Mouse (Mus musculus) kidney, embryonic 14.5 days (tissue): ENCODE data around the gene Ate1. TPM values are rescaled to one million over a fixed set of nuclear protein-coding genes. Genes with fewer than 3 reads are reported as not detected.

Source experiments
- ATAC-seq: fragments of 200-750 bp; cut with Nextera tagmentation; 2 replicates; pipeline ENCODE4 v1.8.0; 2017; ENCODE audit warnings: moderate number of reproducible peaks, mild to moderate bottlenecking, moderate TSS enrichment, moderate library complexity; ENCODE audit not compliant: low FRiP score, low TSS enrichment
- H3K27ac ChIP-seq: fragments of 300-500 bp; sonication (generic); 2 replicates; pipeline ENCODE4 v1.5.1; 2014; ENCODE audit warnings: low read depth, mild to moderate bottlenecking, low read length, moderate library complexity, mixed read lengths
- H3K27me3 ChIP-seq: fragments of 300-500 bp; sonication (generic); 2 replicates; pipeline ENCODE4 v1.6.1; 2014; ENCODE audit warnings: mild to moderate bottlenecking, low read length; ENCODE audit not compliant: control insufficient read depth, insufficient read depth
- H3K36me3 ChIP-seq: fragments of 300-500 bp; sonication (generic); 2 replicates; pipeline ENCODE4 v1.6.1; 2014; ENCODE audit warnings: low read length, mixed read lengths; ENCODE audit not compliant: control insufficient read depth, insufficient read depth
- H3K4me1 ChIP-seq: fragments of 300-500 bp; sonication (generic); 2 replicates; pipeline ENCODE4 v1.6.1; 2014; ENCODE audit warnings: low read length, mixed read lengths; ENCODE audit not compliant: control insufficient read depth, insufficient read depth
- H3K4me2 ChIP-seq: fragments of 300-500 bp; sonication (generic); replicated peaks from 2 replicates; pipeline ENCODE4 v1.6.1; 2014; ENCODE audit warnings: low read depth, mild to moderate bottlenecking, low read length
- H3K4me3 ChIP-seq: fragments of 300-500 bp; sonication (generic); 2 replicates; pipeline ENCODE4 v1.5.1; 2014; ENCODE audit warnings: mild to moderate bottlenecking, low read length
- H3K9ac ChIP-seq: fragments of 300-500 bp; sonication (generic); 2 replicates; pipeline ENCODE4 v1.6.1; 2014; ENCODE audit warnings: low read depth, mild to moderate bottlenecking, low read length, moderate library complexity
- H3K9me3 ChIP-seq: fragments of 300-500 bp; sonication (generic); 2 replicates; pipeline ENCODE4 v1.6.1; 2016; ENCODE audit warnings: low read length; ENCODE audit not compliant: control insufficient read depth
- WGBS: fragments of 180-500 bp; shearing (Covaris S2); extraction: QIAGEN DNeasy Blood & Tissue Kit; methylation state at CpG from one replicate; pipeline ENCODE4 v1.1.7; 2014; 5-methylcytosine and 5-hydroxymethylcytosine counted together
- polyA plus RNA-seq: library from polyadenylated mRNA; unstranded; fragments of >200 nt; fragmentation: Nextera tagmentation; extraction: Ambion mirVana; gene quantifications from 2 replicates; pipeline ENCODE4 v1.2.1, GENCODE M21; 2014

Gene Ate1
- polyA plus RNA-seq, 1 experiment from 2014 or later = 74.1 TPM

DNA sequence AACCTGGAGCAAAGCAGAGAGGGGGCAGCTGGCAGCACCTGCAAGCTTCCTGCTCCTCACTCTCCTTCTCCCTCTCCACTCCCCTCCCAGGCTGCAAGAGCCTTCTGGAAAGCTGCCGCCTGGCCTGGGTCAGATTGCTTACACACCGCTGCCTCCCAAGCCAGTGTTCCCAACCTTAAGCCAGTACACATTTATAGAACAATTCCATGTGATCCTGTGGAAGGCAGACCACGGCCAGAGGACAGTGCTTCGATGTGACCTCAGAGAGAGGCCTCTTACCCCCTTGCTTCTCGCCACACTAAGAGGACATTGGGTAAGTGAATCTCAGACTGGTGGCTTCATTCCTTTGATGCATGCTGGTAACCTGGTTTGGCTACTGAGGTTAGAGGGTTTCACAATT is 32.6 kb upstream of the Ate1 start:
- H3K9ac ChIP-seq = no peak overlapping the region
- H3K4me1 ChIP-seq = no peaks in the 10 kb centered on the region
- no peak for ATAC-seq
- H3K9me3 ChIP-seq = no peaks in the 10 kb centered on the region; the same call in 1 of the 2 replicates
- H3K4me3 ChIP-seq = no peak overlapping the region
- no peak overlapping the region for H3K27ac ChIP-seq
- H3K4me2 ChIP-seq = no peak overlapping the region
- WGBS = 51% methylated on average over 5 of the region's 5 CpGs
- no peaks in the 10 kb centered on the region for H3K27me3 ChIP-seq
- no peaks in the 10 kb centered on the region for H3K36me3 ChIP-seq

DNA sequence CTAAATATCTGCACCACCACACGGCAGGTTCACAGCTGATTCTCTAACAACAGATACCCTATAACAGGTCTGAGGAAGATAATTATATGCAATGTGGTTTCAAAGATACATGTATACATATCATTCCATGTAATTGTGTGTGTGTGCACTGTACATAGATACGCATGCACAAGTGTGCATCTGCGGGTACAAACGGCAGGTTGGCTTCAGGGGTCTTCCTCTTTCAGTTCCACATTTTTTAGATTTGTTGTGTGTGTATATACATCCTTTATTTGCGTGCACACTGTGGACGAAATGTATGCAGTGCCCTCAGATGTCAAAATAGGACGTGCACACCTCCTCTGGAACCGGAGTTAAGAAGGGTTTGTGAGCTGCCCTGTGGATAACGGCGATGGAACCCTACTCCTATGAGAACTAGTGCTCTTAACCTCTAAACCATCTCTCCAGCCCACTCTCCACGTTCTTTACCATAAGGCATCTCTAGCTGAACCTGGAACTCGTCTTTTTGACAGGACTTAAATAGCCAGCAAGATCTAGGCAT is 27.5 kb upstream of the Ate1 start:
- no peak for ATAC-seq
- peaks cover 9% of the 10 kb centered on the region for H3K4me1 ChIP-seq
- H3K9me3 ChIP-seq = no peaks in the 10 kb centered on the region; the same call in 1 of the 2 replicates
- 87% methylated on average over 12 of the region's 12 CpGs for WGBS
- peak overlapping the region; percentile 94; the same call in 1 of the 2 replicates for H3K4me3 ChIP-seq
- H3K9ac ChIP-seq = peak overlapping the region; percentile 99; the same call in 1 of the 2 replicates
- H3K27ac ChIP-seq = no peak overlapping the region
- no peaks in the 10 kb centered on the region for H3K27me3 ChIP-seq
- peaks cover 26% of the 10 kb centered on the region for H3K36me3 ChIP-seq
- 0 out of 2 replicates have a peak overlapping the region, but pooled peaks have one; percentile 4 for H3K4me2 ChIP-seq

DNA sequence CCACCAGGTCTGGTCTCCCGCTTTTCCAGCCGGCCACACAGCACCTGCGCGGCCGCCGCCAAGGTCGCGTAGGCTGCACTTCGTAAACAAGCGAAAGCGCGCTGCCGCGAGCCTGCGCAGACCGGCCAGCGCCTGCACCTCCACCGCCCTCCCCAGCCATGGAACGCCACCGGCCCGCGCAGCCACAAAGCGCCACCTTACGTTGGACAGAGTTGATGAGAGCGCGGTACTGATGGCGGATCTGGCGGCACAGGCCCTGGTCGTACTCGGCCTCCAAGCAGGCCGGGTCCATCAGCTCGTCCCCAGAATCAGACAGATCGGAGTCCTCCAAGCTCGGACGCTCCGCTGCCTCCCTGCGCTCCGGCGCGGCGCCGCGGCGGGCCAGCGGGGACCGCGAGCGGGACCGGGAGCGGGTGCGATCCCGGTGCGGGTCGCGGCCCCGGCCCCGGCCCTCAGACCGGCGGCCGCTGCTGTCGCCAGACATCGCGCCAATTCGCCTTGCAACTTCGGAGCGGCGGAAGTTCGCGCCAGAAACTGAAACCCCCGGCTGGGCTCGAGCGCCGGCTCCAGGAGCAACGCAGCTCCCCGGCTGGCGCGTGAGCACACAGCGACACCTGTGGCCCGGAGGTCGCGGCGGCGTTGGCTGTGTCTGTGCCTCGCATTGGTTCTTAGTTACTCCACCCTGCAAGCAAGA is 26.8 kb upstream of the Ate1 start:
- peak overlapping the region; percentile 88 for H3K4me2 ChIP-seq
- peak overlapping the region; percentile 99 for H3K9ac ChIP-seq
- H3K27ac ChIP-seq = peak overlapping the region; percentile 100
- no peaks in the 10 kb centered on the region; the same call in 1 of the 2 replicates for H3K9me3 ChIP-seq
- no peaks in the 10 kb centered on the region for H3K27me3 ChIP-seq
- WGBS = under 1% methylated on average over 76 of the region's 84 CpGs
- peak; percentile 95 for ATAC-seq
- peaks cover 33% of the 10 kb centered on the region for H3K36me3 ChIP-seq
- peak overlapping the region; percentile 94 for H3K4me3 ChIP-seq
- peaks cover 9% of the 10 kb centered on the region for H3K4me1 ChIP-seq

DNA sequence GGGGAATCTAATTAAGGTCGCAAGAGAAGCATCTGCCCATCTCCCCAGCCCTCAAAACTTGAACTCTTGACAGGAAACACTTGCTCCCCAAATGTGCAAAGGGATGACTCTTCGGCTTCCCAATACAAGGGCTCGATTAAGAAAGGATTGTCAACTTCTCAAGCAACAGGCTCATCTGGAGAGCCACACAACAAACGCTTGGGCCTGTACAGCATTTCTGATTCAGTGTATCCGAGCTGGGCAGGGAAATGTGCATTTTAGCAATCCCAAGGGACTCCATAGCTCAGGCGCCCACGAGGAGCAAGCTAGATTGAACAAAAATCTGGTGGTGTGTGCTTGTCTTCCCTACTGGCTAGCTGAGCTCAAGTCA is 26.2 kb upstream of the Ate1 start:
- no peaks in the 10 kb centered on the region for H3K27me3 ChIP-seq
- H3K27ac ChIP-seq = peak overlapping the region; percentile 100
- peaks cover 38% of the 10 kb centered on the region for H3K36me3 ChIP-seq
- ATAC-seq = no peak
- H3K9ac ChIP-seq = peak overlapping the region; percentile 99
- peaks cover 9% of the 10 kb centered on the region for H3K4me1 ChIP-seq
- H3K4me3 ChIP-seq = peak overlapping the region; percentile 94
- 7% methylated on average over 7 of the region's 7 CpGs for WGBS
- no peaks in the 10 kb centered on the region; the same call in 1 of the 2 replicates for H3K9me3 ChIP-seq
- H3K4me2 ChIP-seq = peak overlapping the region; percentile 88

DNA sequence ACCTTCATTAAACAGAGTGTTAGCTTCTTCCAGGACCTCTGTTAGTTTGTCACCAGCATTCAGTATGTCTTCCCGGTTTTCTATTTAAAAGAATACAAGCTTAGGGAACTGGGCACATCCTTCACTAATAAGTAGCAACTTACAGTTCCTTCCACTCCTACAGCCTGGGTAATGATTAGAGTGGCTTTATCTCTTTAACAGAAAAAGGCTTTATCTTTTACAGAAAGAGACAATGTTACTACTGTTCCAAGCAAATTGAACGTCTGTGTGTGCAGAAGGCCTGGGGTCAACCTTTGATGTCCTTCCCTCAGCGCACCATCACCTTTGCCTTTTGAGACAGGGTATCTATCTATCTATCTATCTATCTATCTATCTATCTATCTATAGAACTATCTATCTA is 25.7 kb upstream of the Ate1 start:
- ATAC-seq = no peak
- Histone ChIP-seq H3K27ac (peak overlapping the region; percentile 100), H3K9me3 (no peaks in the 10 kb centered on the region; the same call in 1 of the 2 replicates), H3K27me3 (no peaks in the 10 kb centered on the region), H3K9ac (peak overlapping the region; percentile 99), H3K4me3 (peak overlapping the region; percentile 94), H3K4me1 (peaks cover 9% of the 10 kb centered on the region), H3K36me3 (peaks cover 42% of the 10 kb centered on the region), H3K4me2 (peak overlapping the region; percentile 88)
- 42% methylated on average over 3 of the region's 3 CpGs for WGBS

DNA sequence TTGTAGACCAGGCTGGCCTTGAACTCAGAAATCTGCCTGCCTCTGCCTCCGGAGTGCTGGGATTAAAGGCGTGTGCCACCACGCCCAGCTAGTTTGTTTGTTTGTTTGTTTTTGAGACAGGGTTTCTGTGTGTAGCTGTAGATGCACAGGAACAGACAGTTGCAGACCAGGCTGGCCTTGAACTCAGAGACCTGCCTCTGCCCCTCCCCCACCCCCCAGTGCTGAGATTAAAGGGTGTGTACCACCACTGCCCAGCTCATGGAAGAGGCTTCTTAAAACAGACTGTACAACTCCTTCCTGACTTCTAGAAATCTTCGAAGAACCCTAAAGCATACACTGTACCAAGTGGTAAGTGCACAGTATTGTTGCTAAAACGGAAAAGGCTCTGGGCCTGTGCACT is 25.2 kb upstream of the Ate1 start:
- Histone ChIP-seq H3K4me1 (peaks cover 9% of the 10 kb centered on the region), H3K36me3 (peaks cover 45% of the 10 kb centered on the region), H3K9me3 (no peaks in the 10 kb centered on the region; the same call in 1 of the 2 replicates), H3K4me2 (peak overlapping the region; percentile 88), H3K27ac (no peak overlapping the region), H3K9ac (no peak overlapping the region; the same call in 1 of the 2 replicates), H3K27me3 (no peaks in the 10 kb centered on the region), H3K4me3 (peak overlapping the region; percentile 94; the same call in 1 of the 2 replicates)
- ATAC-seq = no peak
- 86% methylated on average over 5 of the region's 5 CpGs for WGBS

DNA sequence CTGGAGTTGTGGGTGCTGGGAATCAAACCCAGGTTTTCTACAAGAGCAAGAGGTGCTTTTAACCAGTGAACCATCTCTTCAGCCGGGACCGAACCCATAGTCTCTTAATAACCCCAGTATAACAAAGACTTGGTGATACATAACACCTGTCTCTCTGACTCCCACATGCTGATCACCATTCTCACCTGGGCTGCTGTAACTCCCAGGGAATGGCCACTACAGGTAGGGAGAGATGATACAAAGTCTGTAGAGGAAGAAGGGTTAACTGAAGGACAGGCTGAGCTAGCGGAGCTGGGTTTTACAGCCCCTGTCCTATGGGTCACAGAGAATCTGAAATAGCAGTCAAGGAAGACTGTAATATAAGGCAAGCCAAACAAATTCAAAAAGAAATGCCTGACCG is 23.0 kb upstream of the Ate1 start:
- no peak overlapping the region for H3K27ac ChIP-seq
- H3K4me2 ChIP-seq = no peak overlapping the region
- ATAC-seq = no peak
- WGBS = 89% methylated on average over 4 of the region's 4 CpGs
- no peak overlapping the region for H3K9ac ChIP-seq
- H3K4me1 ChIP-seq = peaks cover 9% of the 10 kb centered on the region
- H3K4me3 ChIP-seq = no peak overlapping the region
- H3K9me3 ChIP-seq = no peaks in the 10 kb centered on the region
- H3K36me3 ChIP-seq = peaks cover 67% of the 10 kb centered on the region
- no peaks in the 10 kb centered on the region for H3K27me3 ChIP-seq

DNA sequence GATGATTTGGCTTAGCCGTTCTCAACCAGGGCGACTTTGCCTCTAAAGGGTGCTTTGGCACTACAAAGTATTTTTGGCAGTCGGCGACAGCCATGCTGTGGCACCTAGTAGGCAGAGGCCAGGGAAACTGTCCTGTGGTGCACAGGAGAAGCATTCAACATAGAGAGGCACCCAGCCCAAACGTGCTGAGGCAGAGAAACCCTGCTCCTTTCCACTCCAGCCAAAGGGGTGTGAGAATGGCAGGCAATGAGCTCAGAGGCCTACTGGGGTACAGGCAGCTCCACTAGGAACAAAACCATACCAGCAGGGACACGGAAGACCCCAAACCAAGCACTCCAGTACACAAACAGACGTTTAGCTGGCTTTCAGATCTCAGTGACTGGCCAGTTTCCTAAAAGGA is 20.0 kb upstream of the Ate1 start:
- no peak for ATAC-seq
- H3K9ac ChIP-seq = no peak overlapping the region
- no peaks in the 10 kb centered on the region for H3K9me3 ChIP-seq
- H3K27ac ChIP-seq = no peak overlapping the region
- WGBS = 87% methylated on average over 7 of the region's 7 CpGs
- H3K27me3 ChIP-seq = no peaks in the 10 kb centered on the region
- no peak overlapping the region for H3K4me3 ChIP-seq
- H3K4me2 ChIP-seq = no peak overlapping the region
- H3K36me3 ChIP-seq = peaks cover 93% of the 10 kb centered on the region
- no peaks in the 10 kb centered on the region for H3K4me1 ChIP-seq

DNA sequence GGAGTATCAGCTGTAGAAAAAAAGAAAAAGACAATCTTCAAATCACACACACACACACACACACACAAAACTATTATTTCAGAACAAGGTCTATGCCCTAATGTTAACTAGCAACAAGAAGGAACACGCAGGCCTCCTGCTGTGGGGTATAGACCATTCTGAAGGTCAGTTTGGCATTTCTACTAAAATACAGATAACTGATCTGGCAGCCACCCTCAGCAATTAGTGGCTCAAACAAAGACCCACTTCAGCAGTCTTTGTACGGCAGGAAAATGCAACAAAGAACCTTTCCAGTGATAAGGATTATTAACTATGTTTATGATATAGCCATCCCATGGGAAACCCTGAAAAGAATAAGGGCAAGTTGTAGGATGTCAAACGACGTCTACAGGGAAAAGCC is 16.9 kb upstream of the Ate1 start:
- no peak overlapping the region for H3K9ac ChIP-seq
- ATAC-seq = no peak
- H3K4me3 ChIP-seq = no peak overlapping the region
- no peak overlapping the region for H3K4me2 ChIP-seq
- WGBS = 96% methylated on average over 4 of the region's 4 CpGs
- no peaks in the 10 kb centered on the region for H3K27me3 ChIP-seq
- H3K9me3 ChIP-seq = no peaks in the 10 kb centered on the region
- no peak overlapping the region for H3K27ac ChIP-seq
- no peaks in the 10 kb centered on the region for H3K4me1 ChIP-seq
- peaks cover 87% of the 10 kb centered on the region for H3K36me3 ChIP-seq
